Mouse (Mus musculus): ENCODE measurements around the gene Zfp82. TPM values are rescaled to one million over a fixed set of nuclear protein-coding genes. Genes with fewer than 3 reads are reported as not detected.

Gene Zfp82
- polyA plus RNA-seq, 1 experiment from 2014 or later: 3.9 TPM

GRCm38 (mm10) chr7:30034331-30034730 is 38.4 kb downstream of the Zfp82 start:
- no peak overlapping the region for H3K4me2 ChIP-seq
- H3K4me3 ChIP-seq (replicated peaks): no peak overlapping the region
- no peak for ATAC-seq (replicated peaks; ENCODE audit: low FRiP score)
- peaks cover 17% of the 10 kb centered on the region for H3K36me3 ChIP-seq
- no peak overlapping the region for H3K9ac ChIP-seq
- H3K4me1 ChIP-seq: no peaks in the 10 kb centered on the region
- H3K9me3 ChIP-seq (replicated peaks): no peaks in the 10 kb centered on the region
- WGBS: 95% methylated on average over 12 of the region's 12 CpGs
- no peaks in the 10 kb centered on the region for H3K27me3 ChIP-seq
- no peak overlapping the region for H3K27ac ChIP-seq

- H3K4me2 ChIP-seq: no peak overlapping the region
- H3K36me3 ChIP-seq: peaks cover 15% of the 10 kb centered on the region
- ATAC-seq (replicated peaks; ENCODE audit: low FRiP score): no peak
- no peak overlapping the region for H3K4me3 ChIP-seq (replicated peaks)
- 87% methylated on average over 3 of the region's 3 CpGs for WGBS
- no peak overlapping the region for H3K9ac ChIP-seq
- H3K27ac ChIP-seq: no peak overlapping the region
- no peaks in the 10 kb centered on the region for H3K9me3 ChIP-seq (replicated peaks)
- no peaks in the 10 kb centered on the region for H3K4me1 ChIP-seq
- no peaks in the 10 kb centered on the region for H3K27me3 ChIP-seq
Measured at GRCm38 (mm10) chr7:30031379-30031778, 41.3 kb downstream of the Zfp82 start.

GRCm38 (mm10) chr7:30030677-30031076 is 42.0 kb downstream of the Zfp82 start:
- no peak for ATAC-seq (replicated peaks; ENCODE audit: low FRiP score)
- Histone ChIP-seq H3K9ac (no peak overlapping the region), H3K27me3 (no peaks in the 10 kb centered on the region), H3K4me3 (replicated peaks) (no peak overlapping the region), H3K4me1 (no peaks in the 10 kb centered on the region), H3K36me3 (peaks cover 21% of the 10 kb centered on the region), H3K9me3 (replicated peaks) (no peaks in the 10 kb centered on the region), H3K4me2 (no peak overlapping the region), H3K27ac (no peak overlapping the region)
- 25% methylated on average over 6 of the region's 6 CpGs for WGBS

GRCm38 (mm10) chr7:30028572-30028971 is 44.1 kb downstream of the Zfp82 start:
- Histone ChIP-seq H3K4me2 (no peak overlapping the region), H3K4me3 (replicated peaks) (no peak overlapping the region), H3K27me3 (no peaks in the 10 kb centered on the region), H3K27ac (no peak overlapping the region), H3K36me3 (peaks cover 41% of the 10 kb centered on the region), H3K9ac (no peak overlapping the region), H3K9me3 (replicated peaks) (no peaks in the 10 kb centered on the region), H3K4me1 (no peaks in the 10 kb centered on the region)
- no peak for ATAC-seq (replicated peaks; ENCODE audit: low FRiP score)
- WGBS: 88% methylated on average over 3 of the region's 3 CpGs

GRCm38 (mm10) chr7:30027331-30027730 is 45.4 kb downstream of the Zfp82 start:
- ATAC-seq (replicated peaks; ENCODE audit: low FRiP score): no peak
- H3K9me3 ChIP-seq (replicated peaks): no peaks in the 10 kb centered on the region
- WGBS: 59% methylated on average over 4 of the region's 4 CpGs
- H3K4me2 ChIP-seq: no peak overlapping the region
- peaks cover 54% of the 10 kb centered on the region for H3K36me3 ChIP-seq
- no peak overlapping the region for H3K9ac ChIP-seq
- no peak overlapping the region for H3K4me3 ChIP-seq (replicated peaks)
- H3K4me1 ChIP-seq: no peaks in the 10 kb centered on the region
- no peak overlapping the region for H3K27ac ChIP-seq
- H3K27me3 ChIP-seq: no peaks in the 10 kb centered on the region

- H3K36me3 ChIP-seq: peaks cover 73% of the 10 kb centered on the region
- H3K4me3 ChIP-seq (replicated peaks): no peak overlapping the region
- no peak overlapping the region for H3K9ac ChIP-seq
- 70% methylated on average over 5 of the region's 5 CpGs for WGBS
- no peaks in the 10 kb centered on the region for H3K27me3 ChIP-seq
- H3K4me1 ChIP-seq: no peaks in the 10 kb centered on the region
- 0 out of 2 replicates have a peak, but pooled peaks have one; percentile 15 for ATAC-seq (replicated peaks; ENCODE audit: low FRiP score)
- H3K4me2 ChIP-seq: no peak overlapping the region
- H3K9me3 ChIP-seq (replicated peaks): no peaks in the 10 kb centered on the region
- no peak overlapping the region for H3K27ac ChIP-seq
Measured at GRCm38 (mm10) chr7:30025358-30025757, 47.3 kb downstream of the Zfp82 start.

GRCm38 (mm10) chr7:30023800-30024199 is 48.9 kb downstream of the Zfp82 start:
- H3K4me2 ChIP-seq: no peak overlapping the region
- no peak overlapping the region for H3K4me3 ChIP-seq (replicated peaks)
- H3K36me3 ChIP-seq: peaks cover 88% of the 10 kb centered on the region
- no peaks in the 10 kb centered on the region for H3K9me3 ChIP-seq (replicated peaks)
- ATAC-seq (replicated peaks; ENCODE audit: low FRiP score): no peak
- H3K4me1 ChIP-seq: no peaks in the 10 kb centered on the region
- H3K9ac ChIP-seq: no peak overlapping the region
- H3K27ac ChIP-seq: no peak overlapping the region
- H3K27me3 ChIP-seq: no peaks in the 10 kb centered on the region
- 87% methylated on average over 8 of the region's 8 CpGs for WGBS

GRCm38 (mm10) chr7:30023324-30023723 is 49.4 kb downstream of the Zfp82 start:
- H3K9me3 ChIP-seq (replicated peaks): no peaks in the 10 kb centered on the region
- H3K36me3 ChIP-seq: peaks cover 92% of the 10 kb centered on the region
- no peak overlapping the region for H3K4me2 ChIP-seq
- H3K27me3 ChIP-seq: no peaks in the 10 kb centered on the region
- ATAC-seq (replicated peaks; ENCODE audit: low FRiP score): no peak
- H3K27ac ChIP-seq: no peak overlapping the region
- H3K9ac ChIP-seq: no peak overlapping the region
- no peaks in the 10 kb centered on the region for H3K4me1 ChIP-seq
- H3K4me3 ChIP-seq (replicated peaks): no peak overlapping the region
- WGBS: 96% methylated on average over 9 of the region's 9 CpGs

GRCm38 (mm10) chr7:30019543-30019942 is 53.2 kb downstream of the Zfp82 start:
- no peak overlapping the region for H3K4me2 ChIP-seq
- no peaks in the 10 kb centered on the region for H3K9me3 ChIP-seq (replicated peaks)
- WGBS: 78% methylated on average over 2 of the region's 2 CpGs
- H3K4me1 ChIP-seq: no peaks in the 10 kb centered on the region
- no peak for ATAC-seq (replicated peaks; ENCODE audit: low FRiP score)
- no peak overlapping the region for H3K27ac ChIP-seq
- H3K9ac ChIP-seq: no peak overlapping the region
- peaks cover 96% of the 10 kb centered on the region for H3K36me3 ChIP-seq
- H3K27me3 ChIP-seq: no peaks in the 10 kb centered on the region
- no peak overlapping the region for H3K4me3 ChIP-seq (replicated peaks)

- no peak for ATAC-seq (replicated peaks; ENCODE audit: low FRiP score)
- H3K4me3 ChIP-seq (replicated peaks): no peak overlapping the region
- no peak overlapping the region for H3K27ac ChIP-seq
- no peak overlapping the region for H3K9ac ChIP-seq
- H3K4me2 ChIP-seq: no peak overlapping the region
- H3K9me3 ChIP-seq (replicated peaks): no peaks in the 10 kb centered on the region
- H3K36me3 ChIP-seq: peaks cover 88% of the 10 kb centered on the region
- no peaks in the 10 kb centered on the region for H3K27me3 ChIP-seq
- WGBS: 92% methylated on average over 6 of the region's 6 CpGs
- H3K4me1 ChIP-seq: no peaks in the 10 kb centered on the region
Measured at GRCm38 (mm10) chr7:30017226-30017625, 55.5 kb downstream of the Zfp82 start.

- Histone ChIP-seq H3K27me3 (no peaks in the 10 kb centered on the region), H3K4me2 (no peak overlapping the region), H3K4me1 (peaks cover 27% of the 10 kb centered on the region), H3K9ac (no peak overlapping the region), H3K36me3 (peaks cover 78% of the 10 kb centered on the region), H3K4me3 (replicated peaks) (no peak overlapping the region), H3K9me3 (replicated peaks) (no peaks in the 10 kb centered on the region), H3K27ac (no peak overlapping the region)
- 76% methylated on average over 4 of the region's 4 CpGs for WGBS
- peak; percentile 37; the same call in 1 of the 2 replicates for ATAC-seq (replicated peaks; ENCODE audit: low FRiP score)
Measured at GRCm38 (mm10) chr7:30012956-30013363, 59.7 kb downstream of the Zfp82 start.

- H3K4me2 ChIP-seq: no peak overlapping the region
- peaks cover 79% of the 10 kb centered on the region for H3K36me3 ChIP-seq
- H3K9me3 ChIP-seq (replicated peaks): no peaks in the 10 kb centered on the region
- H3K27me3 ChIP-seq: no peaks in the 10 kb centered on the region
- H3K4me1 ChIP-seq: peaks cover 34% of the 10 kb centered on the region
- no peak overlapping the region for H3K9ac ChIP-seq
- ATAC-seq (replicated peaks; ENCODE audit: low FRiP score): no peak
- WGBS: 75% methylated on average over 10 of the region's 10 CpGs
- 0 out of 2 replicates have a peak overlapping the region, but pooled peaks have one; percentile 13 for H3K27ac ChIP-seq
- H3K4me3 ChIP-seq (replicated peaks): no peak overlapping the region
Measured at GRCm38 (mm10) chr7:30010551-30011195, 62.0 kb downstream of the Zfp82 start.
